Mouse (Mus musculus) bone marrow, adult 2 months (tissue): Measurements from ENCODE around the gene AC129217.1.

Experiments
- CTCF ChIP-seq: fragments of 200-500 bp; IDR thresholded peaks from 2 replicates; pipeline ENCODE4 v1.5.1; 2011; ENCODE audit warnings: low read length, control low read depth; ENCODE audit not compliant: control insufficient read depth, insufficient read depth
- POLR2A ChIP-seq: fragments of 200-500 bp; IDR thresholded peaks from 2 replicates; pipeline ENCODE4 v1.6.1; 2011; ENCODE audit warnings: low read depth, mild to moderate bottlenecking, control low read depth, low read length, borderline replicate concordance; ENCODE audit not compliant: control insufficient read depth

DNA sequence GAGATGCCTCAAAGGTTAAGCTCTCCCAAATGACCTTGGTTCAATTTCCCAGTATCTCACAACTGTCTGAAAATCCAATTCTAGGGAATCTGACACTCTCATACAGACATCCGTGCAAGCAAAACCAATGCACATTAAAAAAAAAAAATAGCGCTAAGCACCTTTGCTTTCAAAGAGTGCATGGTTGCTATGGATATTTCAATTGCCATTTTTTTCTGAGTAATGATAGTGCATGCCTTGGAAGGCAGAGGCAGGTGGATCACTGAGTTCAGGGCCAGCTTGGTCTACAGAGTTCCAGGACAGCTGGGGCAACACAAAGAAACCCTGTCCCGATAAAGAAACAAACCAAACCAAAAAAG, 51.4 kb downstream of the AC129217.1 start:
- no peak for TF ChIP-seq CTCF
- no peak for TF ChIP-seq POLR2A
